Mouse (Mus musculus) frontal cortex, postnatal 25 days (tissue): ENCODE results near the gene Tmem253.

Experiments used
- DNase-seq, 2 experiments: peaks; one replicate each; pipeline ENCODE4 v3.0.0; 2022; ENCODE audit warnings: low spot score in 2 of 2

Gene Tmem253

DNA sequence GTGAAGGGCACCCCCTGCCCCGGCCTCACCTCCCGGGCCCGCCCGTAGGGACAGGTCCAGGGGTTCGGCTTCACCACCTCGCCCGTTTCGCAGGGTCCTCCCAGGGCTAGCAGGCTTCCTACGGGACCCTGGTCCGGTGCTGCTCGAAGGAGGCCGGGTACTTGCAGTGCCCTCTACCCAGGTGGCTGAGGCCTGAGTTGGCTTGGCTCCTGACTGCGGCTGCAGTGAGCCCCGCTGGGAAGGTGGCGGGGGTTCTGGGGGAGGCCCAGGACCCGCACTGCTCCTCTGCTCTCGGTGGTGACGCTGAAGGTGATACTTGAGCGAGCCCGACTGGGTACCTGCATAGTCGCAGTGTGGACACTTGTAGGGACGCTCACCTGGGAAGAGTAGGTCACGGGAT is 8.7 kb upstream of the Tmem253 start:
- DNase-seq: no peak

- DNase-seq: peak; percentile 88 to 93
Measured at GRCm38 (mm10) chr14:52008321-52009203, 6.9 kb upstream of the Tmem253 start.

GRCm38 (mm10) chr14:52009361-52009760 is 6.1 kb upstream of the Tmem253 start:
- DNase-seq: no peak

- DNase-seq: no peak
Measured at GRCm38 (mm10) chr14:52009841-52010240, 5.6 kb upstream of the Tmem253 start.

DNA sequence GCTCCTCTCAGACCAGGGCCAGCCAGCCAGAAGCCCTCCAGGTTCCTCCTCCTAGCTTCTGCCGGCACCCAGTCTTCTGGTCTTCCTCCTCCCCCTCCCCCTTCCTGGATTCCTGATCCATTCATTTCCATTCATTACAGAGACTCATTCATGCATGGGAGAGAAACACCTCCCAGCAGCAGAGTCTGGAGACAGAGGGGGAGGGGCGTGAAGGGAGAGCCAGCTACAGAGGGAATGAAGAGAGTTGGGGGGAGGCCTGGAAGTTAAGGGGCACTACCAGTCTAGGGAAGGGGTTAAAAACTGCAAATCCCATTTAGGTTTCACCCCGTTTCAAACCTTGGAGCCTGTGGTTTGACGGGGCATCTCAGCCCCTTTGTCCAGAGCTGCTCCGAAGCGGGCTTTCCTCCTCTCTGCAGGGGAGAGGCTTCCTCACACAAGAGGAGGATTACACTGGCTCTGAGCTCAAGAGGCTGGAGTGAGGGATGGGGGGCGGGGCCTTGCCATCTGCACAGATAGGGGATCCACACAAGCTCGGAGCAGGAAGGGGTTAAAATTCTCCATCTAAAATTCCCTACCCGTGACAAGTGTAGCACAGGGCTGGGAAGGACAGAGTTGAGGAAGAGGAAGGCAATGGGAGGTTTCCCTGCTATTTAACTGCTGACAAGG is 4.9 kb upstream of the Tmem253 start:
- no peak for DNase-seq

DNA sequence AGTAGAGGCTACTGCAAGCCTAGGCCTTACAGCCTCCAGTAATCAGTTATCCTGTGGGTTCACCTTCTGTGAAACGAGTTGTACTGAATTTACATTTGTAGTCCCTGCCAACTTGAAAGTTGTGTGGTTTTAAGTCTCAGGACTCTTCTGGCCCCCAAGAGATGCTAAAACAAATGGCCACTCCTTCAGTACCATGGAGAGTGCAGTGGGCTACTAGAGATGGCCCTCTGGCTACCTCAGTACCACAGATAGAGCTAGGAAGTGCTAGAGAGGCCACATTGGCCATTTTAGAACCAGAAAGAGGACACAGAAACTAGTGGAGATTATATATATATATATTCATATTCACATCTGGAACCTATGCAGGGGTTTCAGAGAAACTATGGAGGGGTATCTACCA is 3.8 kb upstream of the Tmem253 start:
- DNase-seq: no peak

DNA sequence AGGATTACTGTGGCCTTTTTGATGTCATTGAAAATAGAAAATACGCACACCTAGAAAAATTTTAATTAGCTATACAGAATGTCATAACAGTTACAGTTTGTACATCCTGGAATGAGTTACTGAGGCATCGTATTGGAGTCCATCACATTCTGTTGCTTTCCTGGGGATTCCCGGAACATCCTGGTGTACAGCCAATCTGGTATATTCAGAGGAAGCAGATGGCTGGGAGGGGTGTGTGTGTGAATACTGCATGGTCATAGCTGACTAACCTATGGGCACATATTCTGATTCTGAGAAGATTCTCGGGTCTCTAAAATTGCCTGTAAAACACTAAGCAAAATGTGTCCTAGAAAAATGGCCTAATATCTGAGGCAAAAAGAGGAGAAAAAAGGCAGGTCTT is 3.4 kb upstream of the Tmem253 start:
- no peak for DNase-seq

GRCm38 (mm10) chr14:52012553-52012952 is 2.9 kb upstream of the Tmem253 start:
- DNase-seq: no peak

DNA sequence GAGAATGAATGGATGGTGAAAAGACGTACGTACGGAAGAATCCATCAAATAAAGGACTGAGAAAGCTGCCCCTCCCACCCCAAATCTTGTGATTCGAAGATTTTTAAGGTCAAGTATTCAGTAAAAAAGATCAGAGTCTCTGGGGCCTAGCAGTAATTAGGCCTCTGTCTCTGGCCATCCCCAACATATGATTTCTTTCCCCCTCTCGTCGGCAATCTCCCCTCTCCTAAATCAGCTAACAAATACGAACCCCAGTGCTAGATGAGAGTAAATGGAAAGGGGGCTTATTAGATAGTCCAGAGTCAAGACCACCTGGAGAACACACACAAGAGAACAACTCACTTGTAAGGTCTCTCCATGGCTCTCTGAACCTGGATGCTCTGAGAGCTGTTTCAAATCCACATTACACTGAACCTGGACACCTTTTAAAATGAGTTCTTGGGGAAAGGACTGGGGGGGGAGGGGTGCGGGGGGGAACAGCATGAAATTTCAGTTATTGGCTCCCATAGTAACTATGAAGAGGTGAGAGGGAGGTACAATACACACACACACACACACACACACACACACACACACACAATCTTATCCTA is 2.3 kb upstream of the Tmem253 start:
- no peak for DNase-seq

DNA sequence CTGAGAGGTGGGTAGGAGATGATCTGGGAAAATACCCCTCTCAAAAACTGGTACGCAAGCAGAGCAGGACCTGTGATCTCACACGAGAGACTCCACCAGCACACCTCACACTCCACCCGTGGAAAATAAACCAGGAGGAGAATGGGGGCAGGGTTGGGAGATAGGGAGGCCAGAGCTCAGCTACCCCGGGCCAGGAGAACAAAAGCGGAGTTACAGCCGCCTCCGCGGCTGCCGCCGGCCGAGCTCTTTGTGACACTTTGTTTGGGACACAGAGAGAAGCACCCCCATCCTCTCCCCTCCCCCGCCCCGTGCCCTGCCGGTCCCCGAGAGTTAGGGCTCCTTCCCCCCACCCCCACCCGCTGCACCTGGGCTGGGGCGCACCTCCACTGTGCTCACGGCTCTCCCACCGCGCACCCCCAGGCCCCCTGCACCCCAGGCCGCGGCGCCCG is 1.7 kb upstream of the Tmem253 start:
- no peak for DNase-seq

DNA sequence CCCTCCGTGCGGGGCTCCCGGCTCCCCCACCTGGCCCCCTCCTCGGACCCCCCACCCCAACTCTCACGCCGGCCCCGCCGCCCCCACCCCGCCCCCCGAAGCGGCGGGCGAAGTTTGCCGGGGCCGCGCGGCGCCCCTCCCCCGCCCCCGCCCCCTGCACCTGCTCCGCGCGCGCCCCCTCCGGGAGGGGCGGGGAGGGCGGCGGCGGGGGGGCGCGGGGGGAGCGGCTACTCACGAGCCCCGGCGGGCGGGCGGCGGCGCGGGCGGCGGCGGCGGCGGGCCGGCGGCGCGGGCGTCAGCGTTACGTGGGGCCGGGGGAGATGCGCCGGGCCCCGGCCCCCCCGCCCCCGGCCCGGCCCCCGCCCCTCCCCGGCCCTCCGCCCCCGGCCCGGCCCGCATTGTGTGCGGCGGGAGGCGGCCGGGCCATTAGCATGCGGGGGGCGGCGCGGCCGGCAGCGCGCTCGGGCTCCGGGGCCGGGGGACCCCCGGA is 1.1 kb upstream of the Tmem253 start:
- no peak for DNase-seq

GRCm38 (mm10) chr14:52014761-52015311 is 622 bp upstream of the Tmem253 start:
- DNase-seq: no peak

DNA sequence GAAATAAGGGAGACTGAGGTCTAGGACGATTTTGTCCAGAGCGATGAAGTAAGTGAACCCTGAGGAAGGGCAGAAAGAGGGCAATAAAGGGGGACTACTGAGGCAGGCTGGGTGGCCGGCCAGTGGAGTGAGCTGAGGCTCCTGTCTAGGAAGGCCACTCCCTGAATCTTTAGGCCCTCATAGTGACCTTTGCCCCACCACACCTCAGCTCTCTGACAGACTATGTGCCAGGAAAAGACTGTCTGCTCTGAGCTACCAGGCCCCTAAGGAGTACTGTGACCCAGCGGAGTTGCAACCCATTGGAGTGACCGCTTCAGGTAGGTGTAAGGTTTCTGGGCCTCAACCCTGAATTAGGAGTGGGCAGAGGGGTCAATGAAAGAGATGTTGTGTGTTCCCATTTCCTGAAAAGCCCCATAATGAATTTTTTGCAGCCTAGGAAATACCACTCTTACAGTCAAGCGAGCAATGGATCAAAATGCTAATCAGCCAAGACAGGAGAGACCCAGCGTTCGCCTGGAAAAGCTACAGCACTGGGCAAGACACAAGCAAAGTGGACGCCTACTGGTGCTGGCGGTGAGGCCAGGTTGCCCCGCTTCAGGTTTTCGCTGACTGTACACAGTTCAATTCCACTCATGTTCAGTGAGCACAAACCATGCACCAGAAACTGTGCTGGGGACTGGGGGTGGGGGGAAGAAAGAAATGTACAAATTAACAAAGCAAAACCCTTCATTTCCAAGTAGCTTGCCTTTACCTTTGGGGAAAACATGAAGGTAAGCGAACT is 1.4 kb downstream of the Tmem253 start:
- no peak for DNase-seq

DNA sequence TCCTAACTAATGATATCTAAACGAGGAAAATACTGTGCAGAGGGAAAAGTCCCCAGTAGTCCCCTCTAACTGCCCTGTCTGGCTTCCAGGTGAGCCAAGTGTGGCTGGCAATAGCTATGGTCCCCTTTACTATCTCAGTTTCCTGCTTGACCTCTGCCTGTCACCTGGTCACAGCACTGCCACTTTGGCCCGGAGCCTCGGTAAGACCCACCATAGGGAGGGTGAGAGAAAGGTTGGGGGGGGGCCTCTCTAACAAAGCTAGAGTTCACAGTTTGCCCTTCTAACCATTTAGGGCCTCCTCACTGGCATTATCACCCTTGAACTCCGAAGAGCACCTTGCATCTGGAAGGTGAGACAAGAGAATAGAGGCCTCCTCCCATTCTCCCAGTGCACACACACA is 2.2 kb downstream of the Tmem253 start:
- no peak for DNase-seq

GRCm38 (mm10) chr14:52018248-52019050 is 3.0 kb downstream of the Tmem253 start:
- no peak for DNase-seq

DNA sequence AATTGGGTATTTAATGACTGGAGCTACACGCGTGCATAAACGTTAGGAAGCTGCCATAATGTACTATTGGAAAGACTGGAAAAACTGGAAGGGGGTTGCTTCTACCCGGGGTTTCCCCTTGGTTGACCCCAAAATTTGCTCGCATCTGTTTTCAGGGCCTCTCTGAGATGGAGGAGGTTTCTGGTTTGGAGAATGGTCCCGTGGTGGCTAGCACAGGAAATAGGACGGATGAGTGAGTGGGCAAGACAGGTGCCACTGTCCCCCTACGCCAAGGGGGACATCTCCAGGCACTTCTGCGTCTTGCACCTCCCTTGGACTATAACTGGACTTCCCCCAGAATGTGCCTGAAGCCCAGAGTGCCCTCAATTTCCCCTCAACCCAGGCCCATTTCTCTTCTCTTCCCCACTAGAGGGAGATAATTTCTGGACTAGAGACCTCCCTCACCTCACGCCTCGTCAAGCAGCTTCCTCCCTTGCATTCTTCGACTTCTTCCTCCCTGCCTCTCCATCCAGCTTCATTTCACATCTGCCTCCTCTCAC is 3.7 kb downstream of the Tmem253 start:
- DNase-seq: no peak

DNA sequence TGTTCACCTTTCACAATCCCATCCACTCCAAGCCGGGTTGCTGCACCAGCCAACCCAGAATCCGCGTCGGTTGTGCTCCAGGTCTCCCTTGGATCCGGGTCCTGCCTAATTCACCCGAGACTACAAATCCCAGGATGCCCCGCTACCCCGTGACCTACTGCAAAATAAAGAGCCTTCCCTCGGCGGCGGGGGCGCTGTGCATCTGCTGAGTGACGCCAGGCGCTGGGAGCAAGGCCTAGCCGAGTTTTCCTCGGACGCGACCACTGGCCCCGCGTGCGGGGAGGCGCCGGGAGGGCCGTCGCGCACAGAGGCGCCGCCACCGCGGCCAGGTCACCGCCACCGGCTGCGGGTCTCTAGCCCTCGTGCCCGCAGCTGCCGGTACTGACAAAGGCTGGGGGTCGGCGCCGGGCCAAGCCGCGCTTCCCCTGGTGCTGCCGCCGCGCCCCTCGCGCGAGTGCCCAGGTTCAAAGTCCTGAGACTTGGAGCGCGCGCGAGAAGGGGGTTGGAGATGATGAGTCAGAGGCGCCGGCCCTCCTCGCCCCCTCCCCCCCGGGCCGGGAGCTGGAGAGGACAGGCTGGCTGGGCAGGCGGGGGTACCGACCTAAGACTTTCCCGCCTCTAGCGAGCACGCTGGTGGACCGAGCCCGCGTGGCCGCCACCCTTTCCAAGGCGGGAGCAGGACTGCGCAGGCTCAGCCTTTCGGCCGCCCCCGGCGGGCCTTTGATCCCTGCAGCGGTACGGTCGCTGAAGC is 4.3 kb downstream of the Tmem253 start:
- peak; percentile 97 to 98 for DNase-seq

DNA sequence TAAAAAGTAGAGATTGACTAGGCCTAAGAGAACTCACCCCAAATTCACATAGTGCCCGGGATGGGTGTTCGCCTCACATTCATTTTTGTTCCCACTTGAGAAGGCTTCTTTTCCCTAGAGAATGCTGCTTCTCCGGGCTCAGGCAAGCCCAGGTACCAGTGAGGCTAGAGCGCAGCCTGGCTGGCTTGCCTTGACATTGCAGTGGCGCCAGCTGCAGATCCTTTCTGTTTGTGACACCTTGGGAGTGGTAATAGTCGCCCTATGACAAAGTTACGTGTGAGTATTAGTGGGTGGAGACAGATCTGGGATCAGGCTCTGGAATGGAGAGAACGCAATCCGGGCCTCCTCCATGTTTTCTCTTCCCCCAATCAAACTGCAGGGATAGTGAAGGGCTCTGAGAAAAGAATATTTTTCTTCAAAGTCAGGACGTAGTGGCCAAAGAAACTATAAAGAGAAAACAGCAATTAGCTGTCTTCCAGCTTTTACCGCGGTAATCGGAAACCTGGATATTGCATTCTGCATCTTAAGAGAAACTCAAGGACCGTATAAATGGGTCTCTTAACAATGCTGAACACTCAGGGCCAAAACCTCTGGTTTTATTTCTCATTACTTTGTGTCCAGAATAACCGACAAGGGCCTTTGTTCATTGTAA is 5.2 kb downstream of the Tmem253 start, which contains the start of gene Zfp219:
TSS of gene Zfp219 (minus strand) at position 248 of the 652 bp plus-strand sequence.
- peak in 1 of 2 experiments; percentile 55 for DNase-seq

- DNase-seq: no peak
Measured at GRCm38 (mm10) chr14:52021138-52021529, 5.7 kb downstream of the Tmem253 start.
